Mouse (Mus musculus) kidney, postnatal 0 days (tissue): ENCODE measurements around the gene Med24. TPM values are rescaled to one million over a fixed set of nuclear protein-coding genes. Genes with fewer than 3 reads are reported as not detected.
A peak's percentile ranks its signal among the peaks of the same experiment; 100 is the strongest.

Experiments used
- ATAC-seq: fragments of 200-750 bp; cut with Nextera tagmentation; replicated peaks from 2 replicates; pipeline ENCODE4 v1.8.0; 2017; ENCODE audit warnings: low read depth, moderate number of reproducible peaks, moderate TSS enrichment, moderate library complexity; ENCODE audit not compliant: low FRiP score
- DNase-seq: peaks from one replicate; pipeline ENCODE4 v3.0.0-alpha.2; 2016; ENCODE audit warnings: low spot score
- H3K27ac ChIP-seq: fragments of 300-500 bp; sonication (generic); 2 replicates; pipeline ENCODE4 v1.5.1; 2014; ENCODE audit warnings: mild to moderate bottlenecking
- H3K27me3 ChIP-seq: fragments of 300-500 bp; sonication (generic); 2 replicates; pipeline ENCODE4 v1.6.1; 2014; ENCODE audit warnings: low read length, mixed read lengths; ENCODE audit not compliant: insufficient read depth
- H3K36me3 ChIP-seq: fragments of 300-500 bp; sonication (generic); 2 replicates; pipeline ENCODE4 v1.6.1; 2014; ENCODE audit warnings: low read length, mixed read lengths; ENCODE audit not compliant: insufficient read depth
- H3K4me1 ChIP-seq: fragments of 300-500 bp; sonication (generic); replicated peaks from 2 replicates; pipeline ENCODE4 v1.6.1; 2014; ENCODE audit warnings: antibody characterized with exemption, low read length, mixed read lengths; ENCODE audit not compliant: insufficient read depth
- H3K4me2 ChIP-seq: fragments of 300-500 bp; sonication (generic); 2 replicates; pipeline ENCODE4 v1.6.1; 2014; ENCODE audit warnings: mild to moderate bottlenecking, low read length, moderate library complexity, mixed read lengths
- H3K4me3 ChIP-seq: fragments of 300-500 bp; sonication (generic); replicated peaks from 2 replicates; pipeline ENCODE4 v1.5.1; 2014; ENCODE audit warnings: low read depth, low read length
- H3K9ac ChIP-seq: fragments of 300-500 bp; sonication (generic); 2 replicates; pipeline ENCODE4 v1.6.1; 2014; ENCODE audit warnings: low read depth, low read length
- H3K9me3 ChIP-seq: fragments of 300-500 bp; sonication (generic); replicated peaks from 2 replicates; pipeline ENCODE4 v1.6.1; 2016; ENCODE audit warnings: low read length, inconsistent platforms, mixed read lengths
- CTCF ChIP-seq: IDR thresholded peaks from 2 replicates; pipeline ENCODE4 v1.5.1; 2016; ENCODE audit warnings: antibody characterized with exemption, low read depth, mild to moderate bottlenecking, moderate library complexity
- WGBS: fragments of 180-500 bp; shearing (Covaris S2); extraction: QIAGEN DNeasy Blood & Tissue Kit; methylation state at CpG from one replicate; pipeline ENCODE4 v1.1.7; 2014; 5-methylcytosine and 5-hydroxymethylcytosine counted together
- polyA plus RNA-seq: library from polyadenylated mRNA; unstranded; fragments of >200 nt; fragmentation: Nextera tagmentation; extraction: Ambion mirVana; gene quantifications from 2 replicates; pipeline ENCODE4 v1.2.1, GENCODE M21; 2015

Gene Med24
- polyA plus RNA-seq, 1 experiment from 2014 or later, result 38.3 TPM

DNA sequence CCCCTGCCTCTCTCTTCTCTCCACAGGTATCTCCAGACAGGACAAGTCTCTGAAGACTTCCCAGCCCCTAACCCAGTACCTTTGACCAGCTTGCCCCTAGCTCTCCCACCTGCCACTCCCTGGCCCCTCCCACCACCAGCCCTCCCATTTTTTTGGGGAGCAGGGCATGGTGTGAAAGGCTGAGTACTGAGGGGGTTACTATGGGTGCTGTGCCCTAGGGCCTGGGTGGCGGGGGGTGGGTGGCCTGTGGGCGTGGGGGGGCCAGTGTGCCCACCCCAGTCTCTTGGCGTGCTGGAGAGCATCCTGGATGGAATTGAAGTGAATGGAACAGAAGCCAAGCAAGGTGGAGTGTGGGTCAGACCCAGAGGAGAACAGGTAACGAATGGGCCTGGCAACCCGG lies 24.0 kb upstream of the Med24 start:
- Histone ChIP-seq H3K36me3 (peaks cover 23% of the 10 kb centered on the region; the same call in 1 of the 2 replicates), H3K4me3 (no peak overlapping the region), H3K27ac (peak overlapping the region; percentile 72; the same call in 1 of the 2 replicates), H3K4me1 (peaks cover 69% of the 10 kb centered on the region), H3K9ac (no peak overlapping the region), H3K4me2 (no peak overlapping the region), H3K9me3 (no peaks in the 10 kb centered on the region), H3K27me3 (no peaks in the 10 kb centered on the region)
- DNase-seq (no peak), ATAC-seq (no peak)
- TF ChIP-seq CTCF, result no peak
- 95% methylated on average over 5 of the region's 5 CpGs for WGBS

DNA sequence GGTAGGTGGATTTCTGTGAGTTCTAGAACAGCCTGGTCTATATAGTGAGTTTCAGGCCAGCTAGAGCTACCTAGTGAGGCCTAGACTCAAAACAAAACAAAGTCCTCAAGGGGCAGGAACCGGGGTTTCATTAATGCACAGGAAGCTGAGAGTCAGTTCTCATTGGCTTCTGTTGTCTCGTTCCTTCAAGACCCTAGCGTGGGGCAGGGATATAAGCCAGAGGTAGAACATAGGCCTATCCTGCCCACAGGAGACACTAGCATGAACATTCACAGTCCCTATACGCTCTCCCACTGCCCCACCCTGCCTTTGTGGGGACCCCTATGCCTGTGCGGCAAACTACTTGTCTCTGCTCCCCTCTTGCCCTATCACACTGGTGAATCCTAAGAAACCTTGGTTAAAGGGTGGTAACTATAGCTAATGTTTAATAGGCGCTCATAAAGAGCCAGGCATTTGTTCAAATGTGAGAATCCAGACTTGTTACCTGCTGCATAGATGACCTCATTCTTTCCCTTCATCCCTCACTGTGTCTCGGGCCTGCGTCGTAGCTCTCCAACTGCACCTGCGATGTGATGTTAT lies 23.4 kb upstream of the Med24 start:
- H3K4me3 ChIP-seq, result no peak overlapping the region
- DNase-seq (no peak), ATAC-seq (no peak)
- no peaks in the 10 kb centered on the region for H3K9me3 ChIP-seq
- H3K36me3 ChIP-seq, result peaks cover 21% of the 10 kb centered on the region; the same call in 1 of the 2 replicates
- TF ChIP-seq CTCF, result no peak
- H3K9ac ChIP-seq, result no peak overlapping the region
- 76% methylated on average over 10 of the region's 10 CpGs for WGBS
- peaks cover 75% of the 10 kb centered on the region for H3K4me1 ChIP-seq
- no peak overlapping the region for H3K4me2 ChIP-seq
- peak overlapping the region; percentile 55 for H3K27ac ChIP-seq
- no peaks in the 10 kb centered on the region for H3K27me3 ChIP-seq

DNA sequence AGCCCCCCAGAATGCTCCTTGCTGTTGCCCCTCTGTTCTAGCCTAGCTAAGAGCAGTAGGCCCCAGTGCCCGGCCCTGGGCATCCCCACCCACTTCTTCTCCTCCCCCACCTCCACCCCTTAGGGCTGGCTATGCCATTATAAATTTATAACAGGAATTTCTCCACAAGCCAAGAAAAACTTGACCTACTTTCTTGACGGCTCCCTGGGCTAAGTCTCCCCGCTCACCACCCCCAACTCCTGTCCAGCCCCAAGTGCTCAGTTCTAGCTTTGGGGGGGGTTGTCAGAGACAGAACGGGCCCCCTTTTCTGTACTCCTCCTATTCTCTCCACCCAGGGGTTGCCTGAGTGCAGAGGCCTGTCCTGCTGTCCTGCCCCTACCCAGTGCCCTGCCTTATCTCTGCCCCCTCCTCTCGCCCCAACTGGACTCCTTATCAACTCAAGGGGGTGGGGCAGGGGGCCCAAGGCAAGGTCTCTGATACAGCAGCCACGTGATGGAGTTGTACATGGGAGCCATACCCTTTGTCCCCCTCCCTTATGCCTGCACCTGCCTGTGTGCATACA lies 22.1 kb upstream of the Med24 start:
- DNase-seq (peak; percentile 58), ATAC-seq (no peak; the same call in 1 of the 2 replicates)
- Histone ChIP-seq H3K9me3 (no peaks in the 10 kb centered on the region), H3K9ac (peak overlapping the region; percentile 42; the same call in 1 of the 2 replicates), H3K4me2 (peak overlapping the region; percentile 42), H3K27ac (peak overlapping the region; percentile 88), H3K27me3 (no peaks in the 10 kb centered on the region), H3K4me3 (no peak overlapping the region), H3K4me1 (peaks cover 85% of the 10 kb centered on the region), H3K36me3 (peaks cover 11% of the 10 kb centered on the region; the same call in 1 of the 2 replicates)
- TF ChIP-seq CTCF, result no peak
- WGBS, result 12% methylated on average over 6 of the region's 6 CpGs

DNA sequence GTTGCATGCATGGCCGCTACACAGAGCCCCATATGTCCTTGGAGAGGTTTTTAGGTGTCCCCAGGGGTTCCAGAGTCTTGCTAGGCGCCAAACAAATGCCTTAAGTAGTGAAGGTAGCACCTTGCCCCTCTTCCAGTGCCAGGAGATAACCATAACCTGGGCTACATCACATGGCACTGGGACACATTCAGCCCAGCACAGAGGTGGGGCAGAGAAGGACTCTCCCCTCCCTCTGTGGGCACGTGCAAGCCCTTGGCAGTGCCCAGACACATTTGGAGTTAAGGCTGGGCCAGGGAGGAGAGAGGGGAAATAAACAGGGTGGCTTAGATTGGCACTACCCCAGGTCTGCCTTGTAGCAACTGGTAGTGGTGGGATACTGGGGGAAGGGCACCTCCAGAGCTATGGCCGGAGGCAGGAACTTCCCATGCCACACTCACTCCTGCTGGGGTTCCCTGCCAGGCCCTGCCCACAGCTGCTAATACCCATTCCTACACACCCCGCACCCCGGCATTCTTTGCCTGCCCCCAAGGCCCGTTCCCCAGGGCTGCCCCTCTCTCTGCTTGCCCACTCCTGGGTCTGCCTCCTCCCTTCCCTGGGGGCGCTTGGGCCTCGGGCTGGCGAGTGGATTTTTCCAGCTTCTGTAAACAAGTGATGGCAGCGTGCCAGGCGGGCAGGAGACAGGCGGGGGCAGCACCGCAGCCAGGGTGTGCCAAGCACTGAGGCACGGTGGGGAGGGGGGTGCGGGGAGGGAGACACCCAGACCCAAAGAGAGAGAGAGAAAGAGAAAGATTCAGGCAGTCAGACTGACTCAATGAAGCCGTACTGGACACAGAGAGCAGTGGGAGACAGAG lies 21.3 kb upstream of the Med24 start:
- DNase-seq, result peak; percentile 77
- Histone ChIP-seq H3K9me3 (no peaks in the 10 kb centered on the region), H3K4me2 (peak overlapping the region; percentile 42), H3K27ac (peak overlapping the region; percentile 88), H3K27me3 (no peaks in the 10 kb centered on the region), H3K4me3 (no peak overlapping the region), H3K9ac (peak overlapping the region; percentile 42; the same call in 1 of the 2 replicates), H3K4me1 (peaks cover 90% of the 10 kb centered on the region), H3K36me3 (peaks cover 8% of the 10 kb centered on the region; the same call in 1 of the 2 replicates)
- ATAC-seq, result no peak; the same call in 1 of the 2 replicates
- TF ChIP-seq CTCF, result peak; percentile 19; the same call in 1 of the 2 replicates
- WGBS, result 17% methylated on average over 17 of the region's 17 CpGs

DNA sequence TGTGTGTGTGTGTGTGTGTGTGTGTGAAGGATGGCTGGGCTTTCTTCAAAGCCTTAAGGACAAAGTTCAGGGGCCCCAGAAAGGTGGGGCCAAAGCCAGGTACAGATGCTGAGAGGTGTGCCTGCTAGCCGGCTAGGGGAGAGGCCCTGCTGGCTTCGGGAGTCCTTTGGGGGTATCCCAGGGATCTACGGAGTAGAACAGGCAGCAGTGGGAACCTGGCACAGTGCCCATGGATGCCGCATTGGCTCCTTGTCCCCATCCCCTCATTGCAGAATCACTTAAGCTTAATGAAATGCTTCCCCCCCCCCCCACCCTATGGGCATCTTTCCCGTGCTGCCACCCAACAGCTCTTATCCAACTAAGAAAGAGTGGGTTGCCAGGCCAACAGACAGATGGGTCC lies 20.5 kb upstream of the Med24 start:
- Histone ChIP-seq H3K4me1 (peaks cover 94% of the 10 kb centered on the region), H3K27me3 (no peaks in the 10 kb centered on the region), H3K9me3 (no peaks in the 10 kb centered on the region), H3K27ac (peak overlapping the region; percentile 88), H3K36me3 (peaks cover 8% of the 10 kb centered on the region; the same call in 1 of the 2 replicates), H3K4me3 (no peak overlapping the region), H3K9ac (0 out of 2 replicates have a peak overlapping the region, but pooled peaks have one; percentile 10), H3K4me2 (no peak overlapping the region)
- no peak for ATAC-seq
- WGBS, result 33% methylated on average over 4 of the region's 5 CpGs
- TF ChIP-seq CTCF, result no peak
- DNase-seq, result no peak
